Mouse (Mus musculus) neural tube, embryonic 15.5 days (tissue): ENCODE results near the gene Ppm1g. TPM values are rescaled to one million over a fixed set of nuclear protein-coding genes. Genes with fewer than 3 reads are reported as not detected.
"Not testable (repeated sequence)": the region's sequence is repeated elsewhere in the genome, so short reads cannot be mapped to it uniquely, and the experiment has no call there.

ENCODE experiments used
- ATAC-seq: fragments of 200-750 bp; cut with Nextera tagmentation; 2 replicates; pipeline ENCODE4 v1.8.0; 2017; ENCODE audit warnings: mild to moderate bottlenecking, moderate TSS enrichment, moderate library complexity; ENCODE audit not compliant: low FRiP score
- H3K27ac ChIP-seq: fragments of 300-500 bp; sonication (generic); replicated peaks from 2 replicates; pipeline ENCODE4 v1.5.1; 2015; ENCODE audit warnings: mild to moderate bottlenecking, inconsistent platforms
- H3K27me3 ChIP-seq: fragments of 300-500 bp; sonication (generic); replicated peaks from 2 replicates; pipeline ENCODE4 v1.6.1; 2015; ENCODE audit warnings: inconsistent platforms
- H3K36me3 ChIP-seq: fragments of 300-500 bp; sonication (generic); 2 replicates; pipeline ENCODE4 v1.6.1; 2015; ENCODE audit warnings: inconsistent platforms
- H3K4me1 ChIP-seq: fragments of 300-500 bp; sonication (generic); 2 replicates; pipeline ENCODE4 v1.6.1; 2015; ENCODE audit warnings: inconsistent platforms
- H3K4me2 ChIP-seq: fragments of 300-500 bp; sonication (generic); 2 replicates; pipeline ENCODE4 v1.6.1; 2015; ENCODE audit warnings: inconsistent platforms, mild to moderate bottlenecking, moderate library complexity
- H3K4me3 ChIP-seq: fragments of 300-500 bp; sonication (generic); replicated peaks from 2 replicates; pipeline ENCODE4 v1.5.1; 2015; ENCODE audit warnings: mild to moderate bottlenecking, inconsistent platforms
- H3K9ac ChIP-seq: fragments of 300-500 bp; sonication (generic); replicated peaks from 2 replicates; pipeline ENCODE4 v1.6.1; 2015; ENCODE audit warnings: mild to moderate bottlenecking, inconsistent platforms
- H3K9me3 ChIP-seq: fragments of 300-500 bp; sonication (generic); replicated peaks from 2 replicates; pipeline ENCODE4 v1.6.1; 2016; ENCODE audit warnings: inconsistent platforms
- WGBS: fragments of 180-500 bp; shearing (Covaris S2); methylation state at CpG from one replicate; pipeline ENCODE4 v1.1.7; 2015; ENCODE audit warnings: mixed read lengths; 5-methylcytosine and 5-hydroxymethylcytosine counted together
- polyA plus RNA-seq: library from polyadenylated mRNA; unstranded; fragments of >200 nt; fragmentation: Nextera tagmentation; extraction: Ambion mirVana; gene quantifications from 2 replicates; pipeline ENCODE4 v1.2.1, GENCODE M21; 2015

Gene Ppm1g
- polyA plus RNA-seq, 1 experiment from 2014 or later: 173 TPM

GRCm38 (mm10) chr5:31218294-31218693, 2.2 kb downstream of the Ppm1g start:
- 61% methylated on average over 7 of the region's 7 CpGs for WGBS
- ATAC-seq: no peak
- H3K4me3 ChIP-seq: no peak overlapping the region
- no peaks in the 10 kb centered on the region for H3K9me3 ChIP-seq
- no peaks in the 10 kb centered on the region for H3K27me3 ChIP-seq
- no peak overlapping the region for H3K27ac ChIP-seq
- peak overlapping the region; percentile 80 for H3K4me2 ChIP-seq
- H3K36me3 ChIP-seq: no peaks in the 10 kb centered on the region
- H3K4me1 ChIP-seq: peaks cover 28% of the 10 kb centered on the region
- no peak overlapping the region for H3K9ac ChIP-seq

- H3K36me3 ChIP-seq, H3K9me3 ChIP-seq, H3K27ac ChIP-seq, ATAC-seq, H3K4me3 ChIP-seq, H3K4me2 ChIP-seq, H3K27me3 ChIP-seq, H3K9ac ChIP-seq: not testable (repeated sequence)
- 91% methylated on average over 6 of the region's 6 CpGs for WGBS
- H3K4me1 ChIP-seq: peaks cover 21% of the 10 kb centered on the region
Measured at GRCm38 (mm10) chr5:31216554-31216953, 3.9 kb downstream of the Ppm1g start.

GRCm38 (mm10) chr5:31204421-31204820, 16.1 kb downstream of the Ppm1g start:
- peaks cover 29% of the 10 kb centered on the region for H3K4me1 ChIP-seq
- peaks cover 60% of the 10 kb centered on the region for H3K36me3 ChIP-seq
- H3K4me2 ChIP-seq: no peak overlapping the region
- H3K9ac ChIP-seq: no peak overlapping the region
- ATAC-seq: no peak
- WGBS: 93% methylated on average over 6 of the region's 6 CpGs
- peaks cover 4% of the 10 kb centered on the region for H3K9me3 ChIP-seq
- no peak overlapping the region for H3K4me3 ChIP-seq
- no peaks in the 10 kb centered on the region for H3K27me3 ChIP-seq
- H3K27ac ChIP-seq: no peak overlapping the region

- Histone ChIP-seq H3K4me2 (no peak overlapping the region), H3K27me3 (no peaks in the 10 kb centered on the region), H3K9me3 (peaks cover 4% of the 10 kb centered on the region), H3K9ac (no peak overlapping the region), H3K4me1 (peaks cover 29% of the 10 kb centered on the region), H3K4me3 (no peak overlapping the region), H3K27ac (no peak overlapping the region), H3K36me3 (peaks cover 65% of the 10 kb centered on the region)
- ATAC-seq: no peak
- WGBS: 93% methylated on average over 2 of the region's 2 CpGs
Measured at GRCm38 (mm10) chr5:31203866-31204265, 16.6 kb downstream of the Ppm1g start.

- Histone ChIP-seq H3K4me3 (peak overlapping the region; percentile 95), H3K4me1 (peaks cover 29% of the 10 kb centered on the region), H3K9me3 (peaks cover 4% of the 10 kb centered on the region), H3K36me3 (peaks cover 75% of the 10 kb centered on the region), H3K4me2 (peak overlapping the region; percentile 71), H3K27ac (peak overlapping the region; percentile 84), H3K27me3 (no peaks in the 10 kb centered on the region), H3K9ac (0 out of 2 replicates have a peak overlapping the region, but pooled peaks have one; percentile 51)
- 89% methylated on average over 7 of the region's 7 CpGs for WGBS
- no peak for ATAC-seq
Measured at GRCm38 (mm10) chr5:31202933-31203332, 17.6 kb downstream of the Ppm1g start.

- under 1% methylated on average over 53 of the region's 53 CpGs for WGBS
- Histone ChIP-seq H3K4me3 (peak within 1 kb of the TSS; percentile 95), H3K9ac (peak within 1 kb of the TSS; percentile 97), H3K27ac (peak within 1 kb of the TSS; percentile 88), H3K9me3 (peaks cover 4% of the 10 kb centered on the region), H3K4me1 (peaks cover 29% of the 10 kb centered on the region), H3K27me3 (no peaks in the 10 kb centered on the region), H3K36me3 (peaks cover 76% of the 10 kb centered on the region), H3K4me2 (peak within 1 kb of the TSS; percentile 88)
- ATAC-seq: peak; percentile 96
Measured at GRCm38 (mm10) chr5:31201742-31202590, 18.5 kb downstream of the Ppm1g start, which contains the start of gene Zfp513. Zfp513 (minus strand) TSS chr5:31202303.

GRCm38 (mm10) chr5:31201042-31201741, 19.3 kb downstream of the Ppm1g start:
- Histone ChIP-seq H3K27me3 (no peaks in the 10 kb centered on the region), H3K9me3 (peaks cover 4% of the 10 kb centered on the region), H3K36me3 (peaks cover 78% of the 10 kb centered on the region), H3K4me3 (peak overlapping the region; percentile 95), H3K4me1 (peaks cover 29% of the 10 kb centered on the region), H3K27ac (peak overlapping the region; percentile 88), H3K4me2 (peak overlapping the region; percentile 88), H3K9ac (peak overlapping the region; percentile 97)
- 21% methylated on average over 13 of the region's 13 CpGs for WGBS
- no peak for ATAC-seq

- Histone ChIP-seq H3K9me3 (peaks cover 4% of the 10 kb centered on the region), H3K36me3 (peaks cover 80% of the 10 kb centered on the region), H3K9ac (0 out of 2 replicates have a peak overlapping the region, but pooled peaks have one; percentile 3), H3K4me2 (peak overlapping the region; percentile 88), H3K27ac (no peak overlapping the region), H3K4me3 (peak overlapping the region; percentile 95), H3K4me1 (peaks cover 29% of the 10 kb centered on the region), H3K27me3 (no peaks in the 10 kb centered on the region)
- ATAC-seq: no peak
- 93% methylated on average over 27 of the region's 27 CpGs for WGBS
Measured at GRCm38 (mm10) chr5:31200327-31200768, 20.1 kb downstream of the Ppm1g start.

- no peak overlapping the region for H3K27ac ChIP-seq
- H3K36me3 ChIP-seq: peaks cover 79% of the 10 kb centered on the region
- no peak overlapping the region for H3K4me2 ChIP-seq
- H3K27me3 ChIP-seq: no peaks in the 10 kb centered on the region
- H3K4me3 ChIP-seq: no peak overlapping the region
- 75% methylated on average over 9 of the region's 9 CpGs for WGBS
- no peak for ATAC-seq
- H3K9me3 ChIP-seq: peaks cover 4% of the 10 kb centered on the region
- no peak overlapping the region for H3K9ac ChIP-seq
- H3K4me1 ChIP-seq: peaks cover 29% of the 10 kb centered on the region
Measured at GRCm38 (mm10) chr5:31199893-31200292, 20.6 kb downstream of the Ppm1g start.

- H3K27me3 ChIP-seq: no peaks in the 10 kb centered on the region
- no peak overlapping the region for H3K4me2 ChIP-seq
- H3K4me1 ChIP-seq: peaks cover 34% of the 10 kb centered on the region
- H3K36me3 ChIP-seq: peaks cover 74% of the 10 kb centered on the region
- WGBS: 96% methylated on average over 19 of the region's 19 CpGs
- ATAC-seq: no peak
- H3K9me3 ChIP-seq: peaks cover 4% of the 10 kb centered on the region
- no peak overlapping the region for H3K27ac ChIP-seq
- H3K9ac ChIP-seq: no peak overlapping the region
- no peak overlapping the region for H3K4me3 ChIP-seq
Measured at GRCm38 (mm10) chr5:31199321-31199892, 21.1 kb downstream of the Ppm1g start.

- no peak for ATAC-seq
- Histone ChIP-seq H3K4me3 (no peak overlapping the region), H3K4me2 (no peak overlapping the region), H3K27ac (no peak overlapping the region), H3K4me1 (peaks cover 40% of the 10 kb centered on the region), H3K9ac (no peak overlapping the region), H3K9me3 (peaks cover 4% of the 10 kb centered on the region), H3K36me3 (peaks cover 68% of the 10 kb centered on the region), H3K27me3 (no peaks in the 10 kb centered on the region)
- 81% methylated on average over 5 of the region's 5 CpGs for WGBS
Measured at GRCm38 (mm10) chr5:31198616-31199320, 21.7 kb downstream of the Ppm1g start.
